Mouse (Mus musculus) layer of hippocampus, postnatal 14 days (tissue): ENCODE measurements around the gene Bcor. TPM values are rescaled to one million over a fixed set of nuclear protein-coding genes. Genes with fewer than 3 reads are reported as not detected.
A peak's percentile ranks its signal among the peaks of the same experiment; 100 is the strongest.

Source experiments
- DNase-seq, 2 experiments: peaks; one replicate each; pipeline ENCODE4 v3.0.0; 2021 to 2022; ENCODE audit warnings: low spot score in 2 of 2, mixed read lengths in 1 of 2
- total RNA-seq, 2 experiments: library from RNA; stranded (reverse); gene quantifications; 2 replicates each; pipeline ENCODE4 v1.2.3; 2021

Bcor gene
- total RNA-seq, 2 experiments from 2014 or later: 18.6 to 19.1 TPM

GRCm38 (mm10) chrX:12007832-12008540 lies 152.2 kb downstream of the Bcor start:
- DNase-seq: no peak

- no peak for DNase-seq
Measured at GRCm38 (mm10) chrX:12006882-12007753, 153.0 kb downstream of the Bcor start.

- peak; percentile 48 to 52 for DNase-seq
Measured at GRCm38 (mm10) chrX:12006031-12006881, 153.9 kb downstream of the Bcor start.

GRCm38 (mm10) chrX:12005181-12006030 lies 154.7 kb downstream of the Bcor start:
- DNase-seq: no peak

- DNase-seq: no peak
Measured at GRCm38 (mm10) chrX:12004416-12004815, 155.7 kb downstream of the Bcor start.

- no peak for DNase-seq
Measured at GRCm38 (mm10) chrX:12003947-12004346, 156.2 kb downstream of the Bcor start.

DNA sequence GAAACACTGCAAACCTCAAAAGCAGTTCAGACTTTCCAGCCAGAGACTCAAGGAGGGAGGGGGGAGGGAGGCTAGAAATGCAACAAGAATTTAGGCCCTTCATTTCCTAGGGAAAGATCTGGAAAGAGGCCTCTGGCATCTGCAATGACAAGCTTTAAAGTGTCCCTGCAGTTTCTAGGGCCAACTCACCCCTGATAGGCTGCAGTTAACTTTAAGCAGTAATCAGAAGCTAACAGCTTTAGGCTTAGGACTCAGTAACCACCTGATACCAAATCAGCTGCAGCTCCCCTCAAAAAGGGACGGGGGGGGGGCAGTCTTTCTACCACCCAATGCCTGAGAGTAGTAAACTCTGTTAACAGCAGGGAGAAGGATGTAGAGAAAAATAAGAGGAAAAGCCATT lies 156.6 kb downstream of the Bcor start:
- DNase-seq: no peak

DNA sequence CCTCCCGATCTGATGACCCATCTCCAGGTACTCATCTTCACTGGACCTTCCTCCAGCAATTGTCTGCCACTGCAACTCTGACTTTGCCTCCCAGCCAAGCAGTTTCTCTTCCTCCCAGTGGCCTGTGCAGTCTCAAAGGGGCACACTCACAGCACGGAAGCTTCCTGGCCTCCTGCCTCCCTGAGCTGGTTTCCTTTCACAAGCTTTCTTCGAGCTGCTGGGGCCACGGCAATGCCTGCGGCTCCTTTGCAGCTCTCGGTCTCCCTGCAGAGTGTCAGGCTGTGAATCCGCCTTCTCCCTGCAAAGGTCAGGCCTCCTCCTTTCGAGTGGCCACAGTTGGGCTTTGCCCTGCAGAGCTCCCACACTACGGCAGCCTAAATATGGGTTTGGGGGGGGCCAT lies 157.0 kb downstream of the Bcor start:
- DNase-seq: no peak

GRCm38 (mm10) chrX:12002596-12002995 lies 157.6 kb downstream of the Bcor start:
- no peak for DNase-seq

DNA sequence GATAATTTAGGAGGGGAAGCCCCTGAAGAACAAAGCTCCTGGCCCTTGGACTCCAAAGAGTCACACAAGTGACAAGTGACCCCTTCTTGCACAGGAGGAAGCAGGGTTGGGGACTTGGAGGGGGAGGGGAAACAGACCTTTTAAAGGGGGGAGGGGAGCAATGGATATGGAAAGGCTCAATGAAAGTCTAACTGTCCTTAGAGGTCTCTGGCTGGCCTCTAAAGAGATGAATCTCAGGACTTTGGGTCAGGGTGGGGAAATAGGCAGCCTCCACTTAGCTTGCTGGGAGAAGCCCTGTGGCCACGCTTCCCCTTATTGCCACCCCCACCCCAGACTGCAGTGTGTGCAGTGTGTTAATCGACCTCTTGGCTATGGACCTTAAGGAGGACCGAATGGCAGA lies 158.2 kb downstream of the Bcor start:
- DNase-seq: no peak

DNA sequence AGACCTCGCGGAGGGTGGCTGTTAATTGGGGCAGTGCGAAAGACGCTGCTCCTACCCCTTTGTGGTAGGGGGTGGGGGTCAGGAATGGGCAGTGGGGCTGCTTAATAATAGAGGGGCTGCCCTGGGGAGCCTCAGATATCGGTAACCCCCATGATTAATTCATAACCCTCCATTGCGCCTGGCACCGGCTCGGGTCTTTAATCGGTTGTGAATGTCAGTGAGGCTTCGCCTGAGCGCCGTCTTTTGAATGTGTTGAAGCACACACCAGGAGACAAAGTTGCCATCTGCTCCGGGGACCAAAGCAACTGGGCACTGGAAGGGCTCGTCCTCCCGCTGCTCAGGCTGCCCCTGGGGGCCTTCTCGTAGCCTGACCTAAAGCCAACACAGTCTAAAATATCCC lies 158.8 kb downstream of the Bcor start:
- no peak for DNase-seq

DNA sequence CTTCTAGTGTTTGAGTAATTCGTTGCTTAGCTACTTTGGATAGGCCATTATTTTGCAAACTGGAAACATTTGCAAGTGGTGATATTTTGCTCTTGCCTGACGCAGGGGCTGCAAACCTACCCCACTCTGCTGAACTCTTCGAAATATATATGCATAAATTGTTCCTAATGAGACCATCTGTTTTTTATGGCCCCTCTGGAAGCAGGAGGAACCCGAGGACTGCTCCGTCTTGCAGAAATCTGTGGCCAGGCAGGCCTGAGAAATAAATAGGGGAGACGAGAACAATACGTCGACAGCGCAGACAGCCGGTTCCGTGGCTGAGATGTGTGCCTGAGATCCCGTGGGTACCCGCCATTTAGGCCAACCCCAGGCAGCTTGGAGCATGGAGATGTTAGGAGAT lies 159.5 kb downstream of the Bcor start:
- DNase-seq: no peak

GRCm38 (mm10) chrX:11999951-12000350 lies 160.2 kb downstream of the Bcor start:
- DNase-seq: no peak

GRCm38 (mm10) chrX:11998934-11999336 lies 161.2 kb downstream of the Bcor start:
- no peak for DNase-seq

GRCm38 (mm10) chrX:11996891-11997290 lies 163.3 kb downstream of the Bcor start:
- DNase-seq: no peak

DNA sequence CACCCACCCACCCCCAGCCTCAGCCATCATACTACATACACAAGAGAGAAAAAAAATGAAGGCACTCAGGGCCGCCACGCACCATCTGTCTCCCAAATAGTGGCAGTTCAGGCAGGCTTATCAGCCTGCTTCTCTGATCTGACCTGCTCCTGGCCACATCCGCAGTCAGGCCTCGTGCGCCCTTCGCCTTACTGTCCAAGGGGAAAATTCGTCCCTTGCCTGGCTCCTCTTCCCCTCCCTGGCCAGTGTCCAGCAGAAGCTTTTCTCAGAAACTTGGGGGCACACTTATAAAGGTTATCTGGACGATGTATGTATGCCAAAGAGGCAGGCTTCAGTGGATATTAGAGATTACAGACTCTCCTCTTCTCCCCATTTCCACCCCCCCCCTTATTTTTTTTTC lies 163.7 kb downstream of the Bcor start:
- no peak for DNase-seq

GRCm38 (mm10) chrX:11993641-11994419 lies 166.3 kb downstream of the Bcor start:
- no peak for DNase-seq

DNA sequence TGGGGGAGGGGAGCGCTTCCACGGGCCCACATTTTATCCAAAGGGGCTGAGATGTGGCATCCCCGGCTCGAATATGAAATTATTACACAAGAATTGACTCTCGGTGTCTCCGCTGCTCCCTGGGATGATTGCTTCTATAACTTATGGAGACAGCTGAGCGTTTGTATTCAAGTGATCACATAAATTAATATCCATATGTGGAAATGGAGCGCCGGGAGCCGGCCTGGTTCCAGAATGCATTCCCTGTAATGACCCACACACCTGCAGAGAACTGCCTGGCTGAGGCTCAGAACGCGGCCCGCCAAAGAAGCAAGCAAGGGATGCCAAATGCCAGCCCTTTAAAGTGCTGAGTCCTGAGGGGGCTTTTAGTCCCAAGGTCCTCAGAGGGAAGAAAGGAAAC lies 170.7 kb downstream of the Bcor start:
- no peak for DNase-seq

GRCm38 (mm10) chrX:11988191-11988896 lies 171.8 kb downstream of the Bcor start:
- no peak for DNase-seq
